Mouse (Mus musculus) hindbrain, embryonic 11.5 days (tissue): ENCODE measurements around the gene Olfr1009. TPM values are rescaled to one million over a fixed set of nuclear protein-coding genes. Genes with fewer than 3 reads are reported as not detected.

Experiments
- ATAC-seq: fragments of 200-750 bp; cut with Nextera tagmentation; 2 replicates; pipeline ENCODE4 v1.8.0; 2017; ENCODE audit warnings: mild to moderate bottlenecking, moderate TSS enrichment, moderate library complexity; ENCODE audit not compliant: low FRiP score
- DNase-seq: peaks from one replicate; pipeline ENCODE4 v3.0.0-alpha.2; 2015; ENCODE audit warnings: low spot score
- H3K27ac ChIP-seq: fragments of 300-500 bp; sonication (generic); 2 replicates; pipeline ENCODE4 v1.5.1; 2014; ENCODE audit warnings: mild to moderate bottlenecking, low read depth, low read length
- H3K27me3 ChIP-seq: fragments of 300-500 bp; sonication (generic); 2 replicates; pipeline ENCODE4 v1.6.1; 2014; ENCODE audit warnings: mild to moderate bottlenecking, low read length, moderate library complexity, mixed read lengths; ENCODE audit not compliant: control insufficient read depth, insufficient read depth
- H3K36me3 ChIP-seq: fragments of 300-500 bp; sonication (generic); 2 replicates; pipeline ENCODE4 v1.6.1; 2014; ENCODE audit warnings: mild to moderate bottlenecking, low read length, moderate library complexity, mixed read lengths; ENCODE audit not compliant: control insufficient read depth, insufficient read depth
- H3K4me1 ChIP-seq: fragments of 300-500 bp; sonication (generic); replicated peaks from 2 replicates; pipeline ENCODE4 v1.6.1; 2014; ENCODE audit warnings: low read length, mixed read lengths; ENCODE audit not compliant: control insufficient read depth, insufficient read depth
- H3K4me2 ChIP-seq: fragments of 300-500 bp; sonication (generic); replicated peaks from 2 replicates; pipeline ENCODE4 v1.6.1; 2014; ENCODE audit warnings: mild to moderate bottlenecking, low read depth, low read length
- H3K4me3 ChIP-seq: fragments of 300-500 bp; sonication (generic); 2 replicates; pipeline ENCODE4 v1.5.1; 2014; ENCODE audit warnings: low read depth, low read length
- H3K9ac ChIP-seq: fragments of 300-500 bp; sonication (generic); 2 replicates; pipeline ENCODE4 v1.6.1; 2014; ENCODE audit warnings: low read depth, low read length
- H3K9me3 ChIP-seq: fragments of 300-500 bp; sonication (generic); 2 replicates; pipeline ENCODE4 v1.6.1; 2016; ENCODE audit warnings: low read length; ENCODE audit not compliant: control insufficient read depth
- polyA plus RNA-seq: library from polyadenylated mRNA; unstranded; fragments of >200 nt; fragmentation: Nextera tagmentation; extraction: Ambion mirVana; gene quantifications from 2 replicates; pipeline ENCODE4 v1.2.1, GENCODE M21; 2014

The Olfr1009 gene
- polyA plus RNA-seq, 1 experiment from 2014 or later, result not detected

DNA sequence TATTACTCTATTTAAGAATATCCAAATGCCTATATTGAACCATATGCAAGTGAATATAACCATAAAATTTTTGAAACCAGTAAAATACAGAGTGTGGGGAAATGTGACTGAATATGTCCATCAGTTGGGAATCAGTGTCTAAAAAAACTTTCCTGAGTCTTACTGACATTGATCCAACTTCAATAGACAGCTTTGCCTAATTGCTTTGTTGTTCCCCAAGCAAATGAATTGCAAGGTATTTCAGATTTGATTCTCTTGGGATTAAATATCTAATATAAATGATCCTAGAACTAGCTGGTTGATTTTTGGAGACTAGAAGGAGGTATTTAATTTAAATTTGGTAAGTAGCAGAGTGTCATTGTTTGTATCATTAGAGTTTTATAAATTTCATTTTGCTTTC is 57.2 kb downstream of the Olfr1009 start, which contains the start of gene Olfr1014:
Gene Olfr1014, plus strand, starts transcription at position 301 of the 400 bp plus-strand sequence.
- H3K27ac ChIP-seq, result no peak within 1 kb of the TSS
- DNase-seq (no peak), ATAC-seq (no peak)
- no peak within 1 kb of the TSS for H3K4me2 ChIP-seq
- no peaks in the 10 kb centered on the region for H3K27me3 ChIP-seq
- H3K9ac ChIP-seq, result no peak within 1 kb of the TSS
- no peaks in the 10 kb centered on the region for H3K36me3 ChIP-seq
- H3K4me1 ChIP-seq, result no peaks in the 10 kb centered on the region
- H3K9me3 ChIP-seq, result no peaks in the 10 kb centered on the region
- H3K4me3 ChIP-seq, result no peak within 1 kb of the TSS

Other genes with a start within 250 kb of the Olfr1009 start
- 0.17 TPM in 1 of 2 replicates, not detected in the other for gene 4833423E24Rik, start 196.4 kb upstream of the Olfr1009 start, polyA plus RNA-seq
- not detected in 2 replicates for gene Olfr996, start 136.2 kb upstream of the Olfr1009 start, polyA plus RNA-seq
- gene Olfr998, start 126.5 kb upstream of the Olfr1009 start, polyA plus RNA-seq, result not detected in 2 replicates
- gene Olfr1000, start 103.5 kb upstream of the Olfr1009 start, polyA plus RNA-seq, result not detected in 2 replicates
- not detected in 2 replicates for gene Olfr1002, start 64.7 kb upstream of the Olfr1009 start, polyA plus RNA-seq
- gene Olfr154, start 51.0 kb upstream of the Olfr1009 start, polyA plus RNA-seq, result not detected in 2 replicates
- gene Olfr1006, start 36.7 kb upstream of the Olfr1009 start, polyA plus RNA-seq, result not detected in 2 replicates
- not detected in 2 replicates for gene Olfr1008, start 26.0 kb upstream of the Olfr1009 start, polyA plus RNA-seq
- gene Olfr1012, start 47.3 kb downstream of the Olfr1009 start, polyA plus RNA-seq, result not detected in 2 replicates
- gene Olfr1013, start 51.7 kb downstream of the Olfr1009 start, polyA plus RNA-seq, result not detected in 2 replicates
- not detected in 2 replicates for gene Olfr1014, start 57.3 kb downstream of the Olfr1009 start, polyA plus RNA-seq
- not detected in 2 replicates for gene Olfr1015, start 66.6 kb downstream of the Olfr1009 start, polyA plus RNA-seq
- gene Olfr1016, start 87.1 kb downstream of the Olfr1009 start, polyA plus RNA-seq, result not detected in 2 replicates
- not detected in 2 replicates for gene Olfr1018, start 103.1 kb downstream of the Olfr1009 start, polyA plus RNA-seq
- gene Olfr1019, start 130.1 kb downstream of the Olfr1009 start, polyA plus RNA-seq, result not detected in 2 replicates
- not detected in 2 replicates for gene Olfr1020, start 131.6 kb downstream of the Olfr1009 start, polyA plus RNA-seq
- not detected in 2 replicates for gene Olfr1022, start 153.2 kb downstream of the Olfr1009 start, polyA plus RNA-seq
- gene Olfr1023, start 170.2 kb downstream of the Olfr1009 start, polyA plus RNA-seq, result not detected in 2 replicates
- gene Olfr1024, start 189.6 kb downstream of the Olfr1009 start, polyA plus RNA-seq, result not detected in 2 replicates
- not detected in 2 replicates for gene Olfr1025-ps1, start 199.8 kb downstream of the Olfr1009 start, polyA plus RNA-seq
- gene Olfr1026, start 206.1 kb downstream of the Olfr1009 start, polyA plus RNA-seq, result not detected in 2 replicates
- not detected in 2 replicates for gene Olfr1028, start 235.0 kb downstream of the Olfr1009 start, polyA plus RNA-seq